Mouse (Mus musculus): ENCODE measurements at regions not wholly inside any gene's neighbourhood (a gene's known extent, or its start where the extent isn't known, plus 50 kb on each side); places are given as distances from the start of the nearest gene placed in this dataset.
A peak's percentile ranks its signal among the peaks of the same experiment; 100 is the strongest.

DNA sequence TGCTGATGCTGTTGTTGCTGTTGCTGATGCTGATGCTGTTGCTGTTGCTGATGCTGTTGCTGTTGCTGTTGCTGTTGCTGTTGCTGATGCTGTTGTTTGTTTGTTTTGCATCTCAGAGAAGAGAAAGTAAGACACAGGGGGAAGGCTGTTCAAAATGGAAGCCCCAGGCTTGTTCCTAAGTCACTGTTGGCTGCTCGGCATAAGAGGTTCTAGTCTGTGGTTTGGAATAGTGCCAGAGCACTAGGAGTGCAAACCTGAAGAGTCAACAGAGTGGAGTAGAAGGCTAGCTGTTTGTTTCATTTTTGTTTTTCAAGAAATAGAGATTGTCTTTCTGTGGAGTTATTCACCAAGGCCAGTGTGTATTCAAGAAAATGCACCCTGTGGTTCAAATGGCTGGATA, 75.1 kb upstream of the Nkx2-2 start:
- no peaks in the 10 kb centered on the region for H3K36me3 ChIP-seq (replicated peaks)
- H3K4me1 ChIP-seq, result 0 out of 2 replicates have a peak, but pooled peaks cover 5% of the 10 kb centered on the region
- H3K9me3 ChIP-seq, result no peaks in the 10 kb centered on the region
- WGBS, result 98% methylated on average over 1 of the region's 1 CpGs
- H3K27me3 ChIP-seq (ENCODE audit: poor library complexity, severe bottlenecking), result 0 out of 2 replicates have a peak, but pooled peaks cover under 1% of the 10 kb centered on the region
- no peak for DNase-seq (ENCODE audit: extremely low spot score, low spot score)
- no peak overlapping the region for H3K4me3 ChIP-seq
- no peak overlapping the region for H3K27ac ChIP-seq

DNA sequence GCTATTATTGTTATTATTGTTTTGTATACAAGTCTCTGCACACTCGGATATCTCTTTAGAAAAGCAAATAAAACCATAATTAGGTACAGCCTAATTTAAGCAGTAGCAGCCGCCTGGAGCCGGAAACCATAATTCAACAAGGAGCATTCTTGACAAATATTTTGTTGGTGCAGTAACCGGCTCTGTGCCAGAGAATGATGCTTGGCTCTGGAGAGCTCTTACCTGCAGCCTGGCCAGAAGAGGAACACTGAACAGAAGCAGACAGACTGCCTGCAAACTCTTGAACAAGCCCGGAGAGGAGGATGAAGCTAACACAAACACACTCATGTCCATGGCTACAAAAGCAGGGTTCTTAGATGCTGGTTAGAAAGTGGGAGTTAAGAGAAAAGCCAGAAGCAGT, 73.9 kb upstream of the Nkx2-2 start:
- Histone ChIP-seq H3K27me3 (ENCODE audit: poor library complexity, severe bottlenecking) (0 out of 2 replicates have a peak, but pooled peaks cover 4% of the 10 kb centered on the region), H3K9me3 (no peaks in the 10 kb centered on the region), H3K27ac (no peak overlapping the region), H3K36me3 (replicated peaks) (no peaks in the 10 kb centered on the region), H3K4me3 (no peak overlapping the region), H3K4me1 (0 out of 2 replicates have a peak, but pooled peaks cover 5% of the 10 kb centered on the region)
- WGBS, result 84% methylated on average over 5 of the region's 5 CpGs
- no peak for DNase-seq (ENCODE audit: extremely low spot score, low spot score)

DNA sequence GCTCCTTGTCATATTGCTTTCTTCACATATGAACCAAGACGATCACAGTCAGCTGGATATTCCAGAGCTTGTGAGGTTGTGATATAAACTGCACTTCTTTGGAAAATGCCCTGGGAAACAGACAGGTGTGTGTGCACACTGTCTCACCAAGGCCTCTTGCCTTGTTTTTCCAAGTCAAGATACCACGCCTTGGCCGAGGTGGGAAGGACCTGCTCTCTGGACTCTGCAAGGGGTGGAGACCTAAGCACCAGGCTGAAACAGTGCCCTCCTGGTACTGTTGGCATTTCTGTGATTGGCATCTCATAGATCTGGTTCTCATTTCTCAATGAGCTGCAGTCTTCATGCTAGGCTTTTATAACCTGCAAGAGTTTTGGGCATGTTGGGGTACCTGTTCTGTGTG, 73.2 kb upstream of the Nkx2-2 start:
- H3K9me3 ChIP-seq, result no peaks in the 10 kb centered on the region
- H3K4me3 ChIP-seq, result no peak overlapping the region
- no peak overlapping the region for H3K27ac ChIP-seq
- DNase-seq (ENCODE audit: extremely low spot score, low spot score), result no peak
- 0 out of 2 replicates have a peak, but pooled peaks cover 4% of the 10 kb centered on the region for H3K27me3 ChIP-seq (ENCODE audit: poor library complexity, severe bottlenecking)
- H3K4me1 ChIP-seq, result 0 out of 2 replicates have a peak, but pooled peaks cover 5% of the 10 kb centered on the region
- 88% methylated on average over 3 of the region's 3 CpGs for WGBS
- no peaks in the 10 kb centered on the region for H3K36me3 ChIP-seq (replicated peaks)

DNA sequence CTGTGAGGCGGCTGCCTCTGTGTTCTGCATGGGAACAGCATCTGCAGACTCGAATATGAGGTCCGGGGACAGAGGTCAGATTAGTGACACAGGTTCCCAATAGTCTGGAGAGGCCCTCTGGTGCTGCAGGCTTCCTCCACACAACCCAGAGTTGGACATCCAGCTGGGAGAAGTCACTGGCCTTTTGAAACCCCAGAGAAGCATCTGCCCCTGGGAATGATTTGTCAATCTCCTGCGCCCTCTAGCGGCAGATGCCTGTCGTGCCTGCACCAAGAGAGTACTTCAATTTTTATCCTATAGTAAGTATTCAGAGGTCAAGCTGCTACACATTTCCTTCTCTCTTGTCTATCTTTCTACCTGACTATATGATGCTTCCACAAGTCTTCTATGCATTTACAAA, 62.7 kb upstream of the Nkx2-2 start:
- WGBS, result 18% methylated on average over 6 of the region's 6 CpGs
- Histone ChIP-seq H3K27me3 (ENCODE audit: poor library complexity, severe bottlenecking) (peaks cover 22% of the 10 kb centered on the region), H3K27ac (no peak overlapping the region), H3K4me1 (peaks cover 4% of the 10 kb centered on the region; the same call in 1 of the 2 replicates), H3K4me3 (no peak overlapping the region), H3K9me3 (no peaks in the 10 kb centered on the region), H3K36me3 (replicated peaks) (no peaks in the 10 kb centered on the region)
- peak; percentile 75 for DNase-seq (ENCODE audit: extremely low spot score, low spot score)

DNA sequence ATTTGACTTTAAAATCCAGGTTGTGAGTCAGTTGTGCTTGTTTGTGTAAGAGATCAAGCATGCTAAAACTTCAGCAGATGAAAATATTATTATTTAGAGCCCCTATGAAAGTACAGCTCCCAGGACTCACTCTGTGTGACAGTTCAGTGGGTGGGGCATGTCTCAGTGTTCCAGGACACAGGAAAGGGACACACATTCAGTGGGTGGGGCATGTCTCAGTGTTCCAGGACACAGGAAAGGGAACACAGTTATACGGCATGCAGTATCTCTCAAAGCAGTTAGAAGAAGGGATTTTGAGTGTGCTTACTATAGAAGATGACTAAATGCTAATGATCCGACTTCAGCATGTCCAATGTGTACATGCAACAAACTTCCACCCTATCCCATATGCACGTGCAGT, 60.9 kb upstream of the Nkx2-2 start:
- Histone ChIP-seq H3K4me1 (peaks cover 4% of the 10 kb centered on the region; the same call in 1 of the 2 replicates), H3K36me3 (replicated peaks) (no peaks in the 10 kb centered on the region), H3K27me3 (ENCODE audit: poor library complexity, severe bottlenecking) (peaks cover 29% of the 10 kb centered on the region), H3K9me3 (no peaks in the 10 kb centered on the region), H3K27ac (no peak overlapping the region), H3K4me3 (no peak overlapping the region)
- no peak for DNase-seq (ENCODE audit: extremely low spot score, low spot score)
- WGBS, result 84% methylated on average over 3 of the region's 3 CpGs

DNA sequence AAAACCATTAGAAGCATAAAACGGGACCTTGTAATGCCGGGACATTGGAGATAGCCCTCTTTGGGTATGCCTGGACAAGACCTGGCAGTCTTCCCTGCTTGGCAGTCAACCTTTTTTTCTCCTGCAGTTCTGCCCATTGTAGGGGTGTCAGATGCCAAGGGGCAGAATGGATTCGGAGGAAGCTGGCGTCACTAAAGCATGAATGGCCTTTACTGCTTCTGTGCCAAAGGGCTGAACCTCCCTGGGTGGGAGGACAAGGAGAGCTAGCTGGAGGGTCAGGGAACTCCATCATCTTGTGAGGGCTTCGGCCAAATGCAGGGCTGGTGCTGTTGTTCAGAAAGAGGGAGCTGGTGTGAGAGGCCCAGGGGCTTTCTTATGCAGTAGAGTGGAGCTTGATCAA, 60.1 kb upstream of the Nkx2-2 start:
- Histone ChIP-seq H3K4me3 (no peak overlapping the region), H3K9me3 (no peaks in the 10 kb centered on the region), H3K36me3 (replicated peaks) (no peaks in the 10 kb centered on the region), H3K4me1 (peaks cover 8% of the 10 kb centered on the region; the same call in 1 of the 2 replicates), H3K27ac (no peak overlapping the region), H3K27me3 (ENCODE audit: poor library complexity, severe bottlenecking) (peaks cover 29% of the 10 kb centered on the region)
- DNase-seq (ENCODE audit: extremely low spot score, low spot score), result no peak
- 51% methylated on average over 5 of the region's 5 CpGs for WGBS

DNA sequence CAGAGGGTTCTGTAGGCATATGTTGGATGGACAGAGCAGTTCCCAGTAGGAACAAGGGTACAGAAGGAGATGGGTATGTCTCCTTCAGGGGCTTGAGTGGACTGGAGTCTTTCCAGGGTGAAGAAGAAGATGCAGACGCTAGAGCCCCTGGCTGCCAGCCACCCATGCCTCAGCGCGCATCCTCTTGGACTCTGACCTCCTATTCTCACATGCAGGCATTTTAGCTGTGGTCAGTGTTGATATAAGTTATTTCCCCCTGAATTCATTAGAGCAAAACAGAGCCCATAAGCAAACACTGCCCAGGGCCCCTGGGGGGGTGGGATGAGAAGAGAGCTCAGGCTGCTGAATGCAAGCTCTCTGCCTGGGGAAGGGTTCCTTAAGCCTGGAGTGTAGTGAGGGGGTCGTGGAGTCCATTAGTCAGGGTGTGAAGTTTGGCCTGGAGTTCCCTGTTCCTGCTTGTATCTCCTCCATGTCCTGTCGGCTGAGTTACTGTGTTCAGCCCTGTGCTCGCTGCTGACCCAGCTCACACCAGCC, 54.0 kb upstream of the Nkx2-2 start:
- WGBS, result 79% methylated on average over 6 of the region's 6 CpGs

DNA sequence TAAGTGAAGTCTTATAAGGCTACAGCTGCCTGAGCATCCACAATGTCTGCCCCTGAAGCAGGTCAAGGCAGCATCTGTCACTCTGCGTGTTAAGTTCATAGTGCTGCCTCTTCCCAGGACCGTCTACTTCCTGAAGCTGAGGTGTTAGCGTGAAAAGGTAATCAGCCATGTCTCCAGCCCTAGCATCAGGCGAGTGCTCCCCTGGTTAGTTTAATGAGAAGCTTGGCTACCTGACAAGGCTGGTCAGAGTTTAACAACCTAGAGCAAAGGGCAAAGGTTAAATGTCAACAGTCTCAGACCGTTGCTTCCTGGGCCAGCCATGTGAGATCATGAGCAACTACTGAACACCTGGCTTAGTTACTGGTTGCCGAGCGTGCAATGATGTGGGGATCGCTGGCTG, 53.2 kb upstream of the Nkx2-2 start:
- H3K9me3 ChIP-seq, result no peaks in the 10 kb centered on the region
- H3K27me3 ChIP-seq (ENCODE audit: poor library complexity, severe bottlenecking), result peaks cover 27% of the 10 kb centered on the region
- no peak for DNase-seq (ENCODE audit: extremely low spot score, low spot score)
- H3K4me1 ChIP-seq, result 0 out of 2 replicates have a peak, but pooled peaks cover 7% of the 10 kb centered on the region
- H3K4me3 ChIP-seq, result no peak overlapping the region
- WGBS, result 85% methylated on average over 8 of the region's 8 CpGs
- no peak overlapping the region for H3K27ac ChIP-seq
- H3K36me3 ChIP-seq (replicated peaks), result no peaks in the 10 kb centered on the region

More for the DNA sequence above, 54.0 kb upstream of the Nkx2-2 start:
- no peaks in the 10 kb centered on the region for H3K36me3 ChIP-seq (replicated peaks)
- H3K4me3 ChIP-seq, result no peak overlapping the region
- 0 out of 2 replicates have a peak, but pooled peaks cover 7% of the 10 kb centered on the region for H3K4me1 ChIP-seq
- H3K27me3 ChIP-seq (ENCODE audit: poor library complexity, severe bottlenecking), result peaks cover 27% of the 10 kb centered on the region
- DNase-seq (ENCODE audit: extremely low spot score, low spot score), result no peak
- no peak overlapping the region for H3K27ac ChIP-seq
- no peaks in the 10 kb centered on the region for H3K9me3 ChIP-seq

DNA sequence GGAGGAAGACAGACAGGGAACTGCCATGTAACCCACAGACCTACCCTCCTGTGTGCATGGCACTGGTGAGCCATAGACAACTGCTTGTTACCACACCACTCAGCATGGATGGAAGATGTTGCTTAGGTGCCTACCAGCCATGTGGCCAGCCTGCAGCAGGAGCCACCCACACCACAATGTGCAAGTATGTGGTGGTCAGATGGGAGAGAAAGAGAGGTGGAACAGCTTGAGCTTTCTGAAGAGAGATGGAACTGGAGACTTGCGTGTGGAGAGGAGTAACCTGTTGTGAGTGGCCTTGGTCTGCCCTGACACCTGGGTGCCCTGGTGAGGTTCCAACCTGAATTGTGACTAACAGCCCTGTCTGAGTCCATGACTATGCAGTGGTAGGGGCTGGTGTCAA, 50.4 kb upstream of the Nkx2-2 start:
- peaks cover 20% of the 10 kb centered on the region for H3K27me3 ChIP-seq (ENCODE audit: poor library complexity, severe bottlenecking)
- no peak overlapping the region for H3K4me3 ChIP-seq
- WGBS, result 89% methylated on average over 1 of the region's 1 CpGs
- H3K27ac ChIP-seq, result no peak overlapping the region
- 0 out of 2 replicates have a peak, but pooled peaks cover 6% of the 10 kb centered on the region for H3K4me1 ChIP-seq
- H3K9me3 ChIP-seq, result no peaks in the 10 kb centered on the region
- DNase-seq (ENCODE audit: extremely low spot score, low spot score), result no peak
- no peaks in the 10 kb centered on the region for H3K36me3 ChIP-seq (replicated peaks)
